Comparison of ENCODE assay signal across 10 mouse cellular contexts in the genomic region with DNA sequence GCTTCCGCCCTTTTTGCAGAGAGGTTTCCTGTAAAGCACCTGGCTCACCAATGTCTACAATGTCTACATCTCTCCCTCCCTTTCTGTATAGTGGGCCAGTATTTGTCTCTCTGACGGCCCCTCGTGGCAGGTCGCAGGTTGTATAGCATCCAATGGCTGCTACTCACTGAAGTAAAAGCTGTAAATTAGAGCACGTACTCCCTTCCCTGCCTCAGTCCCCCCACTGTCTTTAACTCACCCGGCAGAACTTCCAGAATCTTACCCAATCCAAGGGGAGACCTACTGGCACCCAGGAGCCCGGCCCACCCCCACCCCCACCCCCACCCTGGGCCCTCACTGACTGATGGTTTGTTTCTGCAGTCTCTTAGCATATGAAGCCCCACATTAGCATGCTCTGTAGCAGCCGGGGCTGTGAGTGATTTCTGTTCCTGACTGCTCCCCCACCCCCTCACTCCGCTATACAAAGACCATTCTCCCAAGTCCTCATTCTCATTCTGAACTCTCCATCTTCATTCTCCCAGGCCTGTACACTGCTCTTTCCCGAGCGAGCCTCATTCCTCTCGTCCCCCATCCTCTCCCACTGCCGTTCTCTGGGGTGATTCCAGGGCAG.
A peak's percentile ranks its signal among the peaks of the same experiment; 100 is the strongest.
DNase-seq lines count a peak whose midpoint lies in the region; ATAC-seq and TF ChIP-seq lines count a peak whose summit lies in the region.
"Had no signal": no experiment of that assay in that cellular context is flagged by ENCODE, and none has a peak within 500 bp of the region (broad histone marks: within the 10 kb centered on the region; RNA-seq: fewer than 3 reads in every experiment).

No protein-coding gene starts in this region.

- no peaks in the 10 kb centered on the region for H3K79me2 ChIP-seq in CH12.LX (replicated peaks; ENCODE audit: control insufficient read depth, extremely low read depth, insufficient read depth, poor library complexity, severe bottlenecking)

- TF ChIP-seq POLR2A in CH12.LX (IDR thresholded peaks at IDR 0.05; ENCODE audit: low read depth, low read length): no peak

- H3K27ac ChIP-seq in CH12.LX (ENCODE audit: insufficient read depth, low read depth): no peak overlapping the region
- peak overlapping the region; percentile 97 for H3K27ac ChIP-seq in forebrain, embryonic 12.5 days
- peak overlapping the region; percentile 98 for H3K27ac ChIP-seq in midbrain, embryonic 11.5 days (ENCODE audit: low read depth, low read length)
- H3K27ac ChIP-seq: lung, embryonic 15.5 days had no signal

- 12% methylated on average over 13 of the region's 13 CpGs for WGBS in forebrain, embryonic 12.5 days
- whole genome bisulfite sequencing in midbrain, embryonic 11.5 days: 11% methylated on average over 13 of the region's 13 CpGs

- no peak overlapping the region for H3K4me3 ChIP-seq in CH12.LX (replicated peaks in 1 of 3; ENCODE audit: low read depth in 2 of 3, low read length in 2 of 3, poor library complexity in 1 of 3)
- H3K4me3 ChIP-seq in forebrain, embryonic 12.5 days (replicated peaks): peak overlapping the region; percentile 42
- H3K4me3 ChIP-seq in midbrain, embryonic 11.5 days (ENCODE audit: low read depth, low read length): peak overlapping the region; percentile 51
- H3K4me3 ChIP-seq: lung, embryonic 15.5 days had no signal

- H3K4me2 ChIP-seq in CH12.LX (ENCODE audit: insufficient read depth, low read depth, poor library complexity, severe bottlenecking): no peak overlapping the region
- peak overlapping the region; percentile 52 for H3K4me2 ChIP-seq in forebrain, embryonic 12.5 days
- peak overlapping the region; percentile 56 for H3K4me2 ChIP-seq in midbrain, embryonic 11.5 days
- H3K4me2 ChIP-seq: lung, embryonic 15.5 days had no signal

- H3K36me3 ChIP-seq in CH12.LX (replicated peaks in 1 of 2; ENCODE audit: control insufficient read depth in 1 of 2, insufficient read depth in 1 of 2, low read length in 1 of 2): peaks cover 0 to 18% of the 10 kb centered on the region in 2 experiments
- peaks cover 4% of the 10 kb centered on the region; the same call in 1 of the 2 replicates for H3K36me3 ChIP-seq in forebrain, embryonic 12.5 days (replicated peaks)
- no peaks in the 10 kb centered on the region for H3K36me3 ChIP-seq in midbrain, embryonic 11.5 days (ENCODE audit: control insufficient read depth, insufficient read depth, low read length)

- 0 out of 4 replicates have a peak, but pooled peaks of 1 of the 2 experiments have one; percentile 9 for TF ChIP-seq CTCF in CH12.LX (conservative IDR thresholded peaks at IDR 0.05 in 1 of 2, IDR thresholded peaks at IDR 0.05 in 1 of 2; ENCODE audit: low read depth in 2 of 2, low read length in 2 of 2)

- in situ Hi-C loops in CH12.LX (cut with MboI; ENCODE audit: low pct_ligation_motif_present, low pct_unique_long_range_greater_than_20kb, low sequenced_read_pairs): no loop called here

- dilution Hi-C loops in CH12.LX (cut with MboI; ENCODE audit: extremely low pct_ligation_motif_present, extremely low pct_unique_long_range_greater_than_20kb, low sequenced_read_pairs): no loop called here

- no peak for TF ChIP-seq EP300 in CH12.LX (IDR thresholded peaks at IDR 0.05; ENCODE audit: low read length)

- no peak for DNase-seq in cerebellum, adult 11-12 months
- no peak for DNase-seq in CH12.LX (ENCODE audit: extremely low read depth)
- DNase-seq in midbrain, embryonic 11.5 days (ENCODE audit: low spot score, missing footprints): peak; percentile 93
- DNase-seq in urinary bladder, adult 18-20 months (ENCODE audit: low spot score in 2 of 2): no peak
- DNase-seq in gastrocnemius, postnatal 25 days: no peak
- DNase-seq: cerebellum, adult 11 months had no signal

- no peaks in the 10 kb centered on the region for H3K9me3 ChIP-seq in CH12.LX (replicated peaks; ENCODE audit: low read length)
- no peaks in the 10 kb centered on the region for H3K9me3 ChIP-seq in forebrain, embryonic 12.5 days
- no peaks in the 10 kb centered on the region for H3K9me3 ChIP-seq in midbrain, embryonic 11.5 days (ENCODE audit: control insufficient read depth, low read length)
- H3K9me3 ChIP-seq: lung, embryonic 15.5 days had no signal

- no peaks in the 10 kb centered on the region for H3K27me3 ChIP-seq in CH12.LX (replicated peaks)
- no peaks in the 10 kb centered on the region; the same call in 1 of the 2 replicates for H3K27me3 ChIP-seq in forebrain, embryonic 12.5 days
- H3K27me3 ChIP-seq in midbrain, embryonic 11.5 days (ENCODE audit: control insufficient read depth, insufficient read depth, low read length): no peaks in the 10 kb centered on the region
- H3K27me3 ChIP-seq: lung, embryonic 15.5 days had no signal

- H3K4me1 ChIP-seq in CH12.LX (ENCODE audit: control insufficient read depth in 1 of 2, insufficient read depth in 2 of 2): peaks cover 0 to 22% of the 10 kb centered on the region in 2 experiments; a peak in 2 of 4 replicates
- H3K4me1 ChIP-seq in forebrain, embryonic 12.5 days: peaks cover 67% of the 10 kb centered on the region
- H3K4me1 ChIP-seq in midbrain, embryonic 11.5 days (ENCODE audit: control insufficient read depth, insufficient read depth, low read length): peaks cover 45% of the 10 kb centered on the region

- no peak overlapping the region for H3K9ac ChIP-seq in CH12.LX (ENCODE audit: insufficient read depth, low read depth)
- peak overlapping the region; percentile 75 for H3K9ac ChIP-seq in forebrain, embryonic 12.5 days
- H3K9ac ChIP-seq in midbrain, embryonic 11.5 days (ENCODE audit: low read length): peak overlapping the region; percentile 84
- H3K9ac ChIP-seq: lung, embryonic 15.5 days had no signal

- peak; percentile 41; the same call in 1 of the 2 replicates for ATAC-seq in cerebellum, adult (ENCODE audit: insufficient number of reproducible peaks, low FRiP score, low TSS enrichment)
- ATAC-seq in forebrain, embryonic 12.5 days (ENCODE audit: low FRiP score): peak; percentile 86
- peak; percentile 89 for ATAC-seq in midbrain, embryonic 11.5 days (ENCODE audit: low FRiP score)
- no peak for ATAC-seq in activated CD4-positive, CD25-positive, alpha-beta regulatory T cell, adult 4 months

- TF ChIP-seq RAD21 in CH12.LX (IDR thresholded peaks at IDR 0.05; ENCODE audit: low read depth, low read length): no peak; the same call in none of the 2 replicates

TF ChIP-seq in CH12.LX, 34 proteins besides CTCF, POLR2A, EP300 and RAD21:
- peak; percentile 5; the same call in 1 of the 2 replicates for TF ChIP-seq SMC3 (IDR thresholded peaks at IDR 0.05; ENCODE audit: low read depth, low read length)
- TF ChIP-seq MXI1 (IDR thresholded peaks at IDR 0.05; ENCODE audit: low read depth, low read length): no peak

Comparison
In these comparisons a context has a peak if more than half of its experiments do, and no peak if none do; other contexts are left out.
1. H3K4me3 ChIP-seq: peak in forebrain, embryonic 12.5 days (single experiment) and midbrain, embryonic 11.5 days (single experiment); none in CH12.LX (0 of 3).